Mouse (Mus musculus): ENCODE measurements around the gene Tex44.

The Tex44 gene

GRCm38 (mm10) chr1:86443386-86444172 lies 17.4 kb downstream of the Tex44 start:
- no peak for DNase-seq (ENCODE audit: low read depth, low spot score)

DNA sequence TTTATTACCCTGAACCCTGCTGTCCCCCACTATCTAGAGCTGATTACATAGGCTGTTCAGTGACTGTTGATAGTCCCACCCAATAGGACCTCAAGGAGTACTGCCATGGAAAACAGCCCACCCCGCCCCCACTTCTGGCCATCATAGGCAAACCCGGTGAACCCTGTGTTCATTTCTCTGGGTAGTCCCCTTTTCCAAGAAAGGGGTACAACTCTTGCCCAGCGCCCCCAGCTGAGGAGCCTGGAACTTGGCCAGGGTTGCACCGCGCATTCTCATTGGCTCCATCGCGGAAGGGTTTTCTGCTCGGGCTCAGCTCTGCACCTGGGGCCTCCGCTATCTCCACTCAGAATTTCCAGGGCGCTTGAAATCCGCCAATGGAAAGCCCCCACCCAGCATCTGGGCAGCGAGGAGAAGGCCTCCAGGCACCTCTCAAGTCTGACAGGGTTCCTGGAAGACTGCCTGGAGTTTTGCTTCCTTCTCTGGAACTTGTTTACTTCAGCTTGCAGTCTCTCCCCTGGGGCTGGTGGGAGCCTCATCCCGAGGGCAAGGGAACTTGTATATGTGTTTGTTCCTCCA lies 21.6 kb downstream of the Tex44 start:
- DNase-seq (ENCODE audit: low read depth, low spot score) = peak; percentile 48

DNA sequence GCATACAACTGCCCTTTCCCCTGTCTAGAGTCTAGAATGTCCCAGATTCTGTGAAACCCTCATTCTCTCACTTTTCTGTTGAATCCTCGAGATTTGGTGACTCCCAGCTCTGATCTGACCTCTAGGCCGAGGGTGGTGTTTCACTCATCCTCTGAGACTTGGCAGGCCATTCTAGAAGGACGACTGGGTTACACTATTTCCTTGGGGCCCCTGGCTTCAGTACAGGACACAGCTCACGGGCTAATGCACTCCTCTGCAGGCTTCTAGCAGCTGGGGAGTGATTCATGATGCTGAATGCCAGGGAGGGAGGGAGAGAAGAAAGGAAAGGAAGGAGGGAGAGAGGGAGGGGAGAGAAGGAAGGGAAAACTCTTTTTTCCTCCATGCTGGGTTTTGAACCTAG lies 22.1 kb downstream of the Tex44 start:
- DNase-seq (ENCODE audit: low read depth, low spot score) = peak; percentile 48

DNA sequence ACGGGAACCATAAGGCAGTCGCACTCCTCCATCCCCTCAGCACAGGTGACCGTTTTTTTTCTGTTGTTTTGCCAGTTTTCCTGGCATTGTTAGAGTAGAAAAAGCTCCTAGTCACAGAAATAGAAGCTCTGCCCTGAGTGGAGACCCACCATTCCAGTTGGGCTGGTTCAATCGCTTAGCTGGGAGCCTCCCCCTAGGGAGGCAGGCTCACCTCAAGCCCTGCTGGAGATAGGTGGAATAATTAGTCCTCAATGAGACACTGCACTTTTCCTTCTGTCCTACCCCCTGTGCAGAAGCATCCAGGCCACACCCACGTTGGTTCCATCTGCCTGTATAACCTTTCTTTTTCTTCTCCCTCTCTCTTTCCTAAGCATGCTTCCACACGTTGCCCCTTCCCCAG lies 23.8 kb downstream of the Tex44 start:
- no peak for DNase-seq (ENCODE audit: low read depth, low spot score)

DNA sequence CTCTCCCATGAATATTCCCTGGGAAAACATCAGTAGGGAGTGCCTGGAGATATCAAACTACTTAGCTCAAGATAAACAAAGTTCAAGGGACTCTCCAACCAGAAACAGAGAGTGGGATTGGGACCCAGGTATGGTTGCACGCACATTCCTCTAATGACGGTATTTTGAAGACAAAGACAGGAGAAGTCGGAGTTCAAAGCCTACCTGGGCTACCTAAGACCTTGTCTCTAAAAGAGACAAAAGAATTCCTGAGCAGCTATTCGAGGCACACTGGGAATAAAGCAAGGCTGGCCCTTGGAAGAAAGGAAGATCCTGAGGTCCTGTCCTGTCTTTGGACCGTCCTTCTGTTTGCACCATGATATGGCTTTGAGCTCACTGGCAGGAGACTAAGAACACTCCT lies 26.6 kb downstream of the Tex44 start:
- DNase-seq (ENCODE audit: low read depth, low spot score) = no peak

DNA sequence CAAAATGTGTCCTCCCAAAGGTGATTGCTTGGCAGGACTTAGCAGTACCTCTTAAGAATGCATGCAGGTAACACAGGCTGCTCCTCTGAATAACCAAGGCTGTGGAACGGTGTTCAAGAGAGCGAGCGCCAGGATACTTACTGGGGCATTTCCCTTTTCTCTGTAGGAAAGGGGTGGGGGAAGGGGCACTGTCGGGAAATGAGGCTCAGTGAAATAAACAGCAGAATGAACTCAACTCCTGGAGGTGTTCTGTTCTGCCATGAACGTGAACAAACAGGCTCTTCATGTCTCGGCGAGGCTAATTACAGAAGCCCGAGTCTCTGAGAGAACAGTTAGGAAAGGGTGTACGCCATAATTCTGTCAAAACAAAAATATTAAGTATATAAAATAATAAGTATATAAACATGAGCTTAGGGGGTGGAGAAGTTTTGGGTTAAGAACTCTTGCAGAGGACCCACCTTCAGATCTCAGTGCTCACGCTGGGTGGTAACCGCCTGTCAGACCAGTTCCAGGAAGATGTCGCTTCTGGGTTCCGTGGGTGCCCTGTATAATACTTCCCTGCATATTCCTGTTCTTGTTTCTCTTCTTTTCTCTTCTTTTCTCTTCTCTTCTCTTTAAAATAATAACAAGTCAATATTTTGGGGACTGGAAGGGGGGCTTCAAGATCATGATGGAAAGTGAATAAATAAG lies 30.9 kb downstream of the Tex44 start:
- DNase-seq (ENCODE audit: low read depth, low spot score) = no peak

DNA sequence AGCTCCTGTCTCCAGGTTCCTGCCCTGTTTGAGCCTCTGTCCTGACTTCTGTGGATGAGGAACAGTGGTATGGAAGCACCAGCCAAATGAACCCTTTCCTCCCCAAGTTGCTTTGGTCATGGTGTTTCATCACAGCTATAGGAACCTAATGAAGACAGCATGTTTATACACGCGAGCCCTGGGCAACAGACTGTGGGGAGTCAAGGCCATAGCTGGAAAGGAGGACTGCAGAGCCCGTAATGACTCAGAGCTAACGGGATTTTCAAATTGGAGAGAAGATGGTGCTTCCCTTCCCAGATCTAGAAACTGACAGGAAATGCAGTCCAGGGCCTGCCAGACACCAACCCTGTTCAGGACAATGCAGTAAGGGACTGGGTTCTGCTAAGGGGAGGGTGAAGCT lies 33.2 kb downstream of the Tex44 start:
- no peak for DNase-seq (ENCODE audit: low read depth, low spot score)

DNA sequence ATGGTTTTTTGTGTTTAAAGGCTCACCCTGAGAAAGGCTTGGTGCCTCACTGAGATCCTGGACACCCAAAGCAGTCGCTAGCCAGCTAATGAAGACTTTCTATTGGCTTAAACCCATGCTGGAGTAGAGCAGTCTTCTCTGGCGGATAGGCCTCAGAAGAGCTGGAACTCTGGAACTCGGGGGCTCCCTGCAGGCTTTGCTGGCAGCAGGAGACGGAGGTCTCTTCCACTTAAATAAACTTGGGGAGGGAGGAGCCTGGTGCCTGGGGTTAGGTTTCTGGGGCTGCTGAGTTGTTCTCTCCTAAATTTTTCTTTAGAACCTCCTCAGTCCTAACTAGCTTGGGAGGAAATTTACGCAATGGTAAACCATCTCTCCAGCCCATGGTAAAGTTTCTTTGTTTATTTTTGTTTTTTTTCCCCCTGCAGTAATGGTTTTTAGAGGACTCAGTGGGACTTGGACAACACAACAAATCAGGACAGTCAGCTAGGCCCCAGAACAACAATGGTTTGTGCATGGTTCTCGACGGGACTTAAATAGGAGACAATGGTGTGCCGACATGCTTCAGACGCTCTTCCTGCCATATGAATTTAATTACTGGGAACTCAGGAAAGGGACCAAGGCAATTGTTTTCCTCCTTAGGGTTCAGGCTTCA lies 38.2 kb downstream of the Tex44 start:
- no peak for DNase-seq (ENCODE audit: low read depth, low spot score)

DNA sequence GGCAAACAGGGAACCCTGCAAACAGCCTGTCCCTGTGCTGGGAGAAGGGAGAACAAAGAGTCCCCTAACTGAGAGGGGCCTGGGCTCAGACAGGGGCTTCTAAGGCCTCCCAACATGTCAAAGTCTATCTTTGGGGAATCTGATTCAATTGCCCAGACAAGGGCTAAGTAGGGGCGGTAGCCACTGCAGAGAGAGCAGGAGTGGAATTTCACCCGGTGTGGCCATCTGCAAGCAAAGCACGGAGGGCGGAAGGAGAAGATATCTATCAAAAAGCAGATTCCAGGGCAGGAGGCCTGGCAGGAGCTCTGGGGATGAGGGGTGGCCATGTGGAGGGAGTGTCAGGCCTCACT lies 38.7 kb downstream of the Tex44 start:
- no peak for DNase-seq (ENCODE audit: low read depth, low spot score)

GRCm38 (mm10) chr1:86467416-86467815 lies 41.3 kb downstream of the Tex44 start:
- no peak for DNase-seq (ENCODE audit: low read depth, low spot score)

DNA sequence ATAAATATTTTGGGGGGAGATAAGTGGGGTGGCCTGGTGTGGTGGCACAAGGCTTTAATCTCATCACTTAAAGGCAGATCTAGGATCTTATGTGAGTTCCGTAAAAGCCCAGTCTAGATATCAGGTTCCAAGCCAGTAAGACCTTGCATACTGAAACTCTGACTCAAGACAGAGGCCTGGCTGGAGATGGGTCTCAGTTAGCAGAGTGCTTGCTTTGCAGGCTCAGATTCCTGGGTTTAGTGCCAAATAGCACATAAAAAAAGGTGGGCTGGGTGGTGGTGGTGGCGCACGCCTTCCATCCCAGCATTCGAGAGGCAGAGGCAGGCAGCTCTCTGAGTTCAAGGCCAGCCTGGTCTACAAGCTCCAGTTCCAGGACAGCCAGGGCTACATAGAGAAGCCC lies 43.7 kb downstream of the Tex44 start:
- DNase-seq (ENCODE audit: low read depth, low spot score) = no peak

DNA sequence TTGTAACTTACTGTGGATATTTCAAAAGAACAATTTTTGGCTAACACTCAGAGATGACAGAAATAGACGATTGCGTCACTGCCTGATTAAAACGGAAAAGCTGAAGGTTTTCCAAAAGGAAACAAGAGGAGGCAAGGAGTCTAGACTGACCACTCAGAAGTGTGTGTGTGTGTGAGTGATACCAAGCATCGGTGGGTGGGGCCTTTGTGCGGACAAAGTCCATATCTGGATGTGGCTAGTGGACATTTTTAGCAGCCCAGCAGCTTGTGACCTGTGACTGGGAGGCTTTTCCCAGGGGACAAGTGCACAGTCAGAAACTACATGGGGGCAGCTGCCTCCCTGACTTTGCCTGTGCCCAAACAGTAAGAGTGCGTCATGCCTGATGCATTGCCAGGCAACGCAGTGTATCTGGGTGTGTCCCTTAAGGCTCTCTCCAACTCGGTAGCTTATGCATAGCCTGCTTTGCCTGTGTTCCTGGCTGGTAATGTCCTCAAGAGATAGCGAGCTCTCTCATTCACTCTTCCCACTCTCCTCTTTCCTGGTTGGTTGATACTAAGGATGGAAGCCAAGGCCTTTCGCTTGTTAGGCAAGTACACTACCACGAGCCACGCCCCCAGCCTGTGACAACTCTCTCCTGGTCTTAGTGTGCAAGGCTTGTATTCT lies 44.5 kb downstream of the Tex44 start:
- peak; percentile 86 for DNase-seq (ENCODE audit: low read depth, low spot score)

GRCm38 (mm10) chr1:86471504-86471961 lies 45.4 kb downstream of the Tex44 start:
- peak; percentile 53 for DNase-seq (ENCODE audit: low read depth, low spot score)

- DNase-seq (ENCODE audit: low read depth, low spot score) = peak; percentile 76
Observed at GRCm38 (mm10) chr1:86472197-86472952, 46.2 kb downstream of the Tex44 start.

DNA sequence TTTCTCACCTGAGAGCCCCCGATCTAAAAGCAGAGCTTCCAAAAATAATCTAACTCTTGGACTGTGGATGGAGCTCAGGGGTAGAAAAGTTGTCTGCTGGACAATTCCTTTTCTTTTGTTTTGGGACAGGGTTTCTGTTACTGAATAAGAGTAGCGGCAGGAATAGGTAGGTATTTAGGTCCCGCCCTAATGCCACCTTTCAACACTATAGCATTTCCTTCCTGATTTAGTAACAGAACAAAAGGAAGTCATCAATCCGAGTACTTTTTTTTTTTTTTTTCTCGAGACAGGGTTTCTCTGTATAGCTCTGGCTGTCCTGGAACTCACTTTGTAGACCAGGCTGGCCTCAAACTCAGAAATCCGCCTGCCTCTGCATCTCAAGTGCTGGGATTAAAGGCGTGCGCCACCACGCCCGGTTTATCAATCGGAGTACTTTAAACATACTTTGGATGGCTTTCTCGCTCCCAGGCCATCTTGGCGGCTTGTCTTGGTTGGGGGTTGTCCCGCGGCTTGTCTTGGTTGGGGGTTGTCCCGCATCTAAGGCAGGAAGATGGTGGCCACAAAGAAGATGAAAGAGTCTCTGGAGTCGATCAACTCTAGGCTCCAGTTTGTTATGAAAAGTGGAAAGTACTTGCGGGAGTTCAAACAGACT lies 47.1 kb downstream of the Tex44 start:
- no peak for DNase-seq (ENCODE audit: low read depth, low spot score)
